Mouse (Mus musculus) natural killer cell, adult 2 months (primary cell): ENCODE measurements around the gene Nek9.
"Not testable (repeated sequence)": the region's sequence is repeated elsewhere in the genome, so short reads cannot be mapped to it uniquely, and the experiment has no call there.

Source experiments
- DNase-seq, 2 experiments: peaks; one replicate each; pipeline ENCODE4 v3.0.0; 2022; ENCODE audit warnings: low spot score in 2 of 2

Nek9 gene

DNA sequence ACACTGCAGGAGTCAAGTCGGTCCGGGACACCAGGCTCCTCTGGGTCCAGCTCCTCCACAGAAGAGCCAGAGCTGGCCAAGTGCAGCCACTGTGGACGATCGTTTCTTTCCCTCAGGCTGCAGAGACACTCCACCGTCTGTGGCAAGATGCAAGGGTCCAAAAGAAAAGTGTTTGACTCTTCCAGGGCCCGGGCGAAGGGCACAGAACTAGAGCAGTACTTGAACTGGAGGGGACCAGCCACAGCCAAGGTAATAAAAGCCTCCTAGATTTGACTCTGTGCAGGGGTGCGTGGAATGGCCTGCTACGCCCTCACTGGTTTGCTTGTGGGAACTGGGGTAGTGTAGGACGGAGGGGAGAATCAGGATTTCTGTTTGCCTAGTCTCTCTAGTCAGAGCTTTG lies 48.5 kb downstream of the Nek9 start:
- DNase-seq, result no peak

DNA sequence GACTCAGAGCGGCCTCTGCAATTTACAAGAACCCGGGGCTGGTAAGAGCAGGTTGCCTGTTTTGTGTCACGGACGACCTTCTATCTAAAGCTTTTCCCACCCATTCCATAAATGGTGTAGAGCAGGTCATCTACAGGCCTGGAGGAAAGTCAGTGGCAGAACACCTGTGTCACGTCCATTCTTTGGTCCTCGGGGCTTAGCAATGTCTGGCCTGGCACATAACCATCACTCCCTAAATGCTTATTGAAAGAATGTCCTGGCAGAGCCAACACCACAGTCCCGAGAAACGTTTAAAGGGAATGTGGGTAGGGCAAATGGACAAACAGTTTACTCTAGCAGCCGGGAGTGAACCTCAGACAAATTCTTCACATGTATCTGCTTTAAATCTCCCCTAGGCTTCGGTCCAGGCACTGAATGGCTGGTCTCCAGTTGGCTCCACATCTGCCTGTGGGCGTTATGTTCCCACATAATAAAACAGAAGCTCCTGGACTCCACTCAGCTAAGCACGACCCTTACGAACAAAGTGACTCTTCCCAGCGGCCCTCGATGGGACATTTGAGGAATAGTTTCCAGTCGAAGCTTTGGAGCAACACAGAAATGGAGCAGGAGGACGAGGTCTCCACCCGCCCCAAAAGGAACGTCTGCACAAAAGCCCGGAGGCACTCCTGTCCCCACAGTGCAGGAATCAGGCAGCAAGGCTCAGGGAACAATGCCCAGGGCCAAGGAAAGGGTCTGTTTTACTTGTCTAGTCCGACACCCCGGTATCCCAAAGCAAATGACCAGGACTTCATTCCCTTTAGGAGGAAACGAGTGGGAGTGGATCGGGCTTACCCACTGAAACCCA lies 49.8 kb downstream of the Nek9 start:
- no peak for DNase-seq

DNA sequence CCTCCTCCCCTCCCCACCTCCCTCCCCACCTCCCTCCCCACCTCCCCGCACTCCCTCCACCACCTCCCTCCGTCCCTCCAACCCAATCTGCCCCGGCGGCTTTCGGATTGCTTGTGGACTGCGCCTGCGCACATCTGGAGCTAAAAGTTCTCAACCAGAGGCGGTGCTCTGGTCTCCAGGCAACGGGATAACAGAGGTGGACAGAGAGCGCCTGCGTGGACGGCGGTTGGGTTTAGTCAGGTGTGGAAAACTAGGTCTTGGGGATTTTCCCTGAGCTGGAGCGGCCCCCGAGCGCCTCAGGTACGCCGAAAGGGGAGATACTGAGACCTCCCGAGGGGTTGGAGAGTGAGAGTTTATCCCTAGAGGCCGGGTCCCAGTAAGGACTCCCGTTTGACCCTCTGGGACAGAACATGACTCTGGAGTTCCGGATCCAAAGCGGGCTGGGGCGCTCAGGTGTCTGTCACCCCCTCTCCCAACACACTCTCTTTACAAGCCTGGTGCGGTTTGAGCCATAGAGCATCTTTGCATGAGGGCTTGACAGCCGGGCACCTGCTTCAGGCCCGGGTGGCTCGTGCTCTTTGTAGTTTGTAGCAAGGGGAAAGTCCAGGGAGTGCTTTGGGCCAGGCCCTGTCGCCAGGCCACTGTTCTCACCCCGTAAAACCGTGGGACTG lies 50.5 kb downstream of the Nek9 start, which contains the start of gene Zc2hc1c:
TSS of gene Zc2hc1c (plus strand) at position 106 of the 671 bp plus-strand sequence.
- DNase-seq, result peak; percentile 83 to 85

DNA sequence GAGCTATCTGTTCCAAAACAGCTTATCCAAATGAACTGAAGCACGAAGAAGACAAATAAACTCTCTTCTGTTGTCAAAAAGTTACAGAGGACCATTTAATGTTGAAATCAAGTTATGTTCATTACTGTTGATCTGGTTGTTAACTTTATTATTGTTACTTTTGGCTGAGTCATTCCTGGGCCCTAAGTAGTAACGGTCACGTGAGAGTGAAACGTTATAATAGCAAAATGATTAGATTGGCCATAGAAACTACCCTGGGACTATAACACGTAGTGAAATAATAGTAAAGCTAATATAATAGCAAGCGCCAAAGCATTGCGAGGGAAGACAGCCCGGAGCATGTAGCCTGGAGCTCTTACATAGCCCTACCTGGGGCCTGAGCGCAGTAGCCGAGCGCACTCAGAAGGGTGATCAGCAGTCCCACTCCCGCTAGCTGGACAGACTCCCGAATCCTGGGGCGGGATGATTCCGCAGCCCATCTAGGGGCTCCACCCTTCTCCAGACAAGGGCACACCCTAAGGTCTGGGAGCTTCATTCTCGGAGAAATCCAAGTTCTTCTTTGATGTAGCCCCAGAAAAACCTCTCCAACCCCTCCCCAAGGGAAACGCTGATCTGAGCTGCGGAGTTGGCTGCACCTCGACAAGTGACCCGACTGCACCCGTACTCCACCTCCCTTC lies 51.2 kb downstream of the Nek9 start, which contains the start of gene Acyp1:
TSS of gene Acyp1 (minus strand) at position 630 of the 677 bp plus-strand sequence.
- DNase-seq, result no peak

GRCm38 (mm10) chr12:85286941-85287340 lies 52.2 kb downstream of the Nek9 start:
- DNase-seq, result no peak

GRCm38 (mm10) chr12:85284996-85285395 lies 54.2 kb downstream of the Nek9 start:
- no peak for DNase-seq

GRCm38 (mm10) chr12:85284331-85284730 lies 54.8 kb downstream of the Nek9 start:
- DNase-seq, result no peak

GRCm38 (mm10) chr12:85281756-85282155 lies 57.4 kb downstream of the Nek9 start:
- DNase-seq, result not testable (repeated sequence)

GRCm38 (mm10) chr12:85280845-85281651 lies 58.1 kb downstream of the Nek9 start:
- DNase-seq, result no peak

DNA sequence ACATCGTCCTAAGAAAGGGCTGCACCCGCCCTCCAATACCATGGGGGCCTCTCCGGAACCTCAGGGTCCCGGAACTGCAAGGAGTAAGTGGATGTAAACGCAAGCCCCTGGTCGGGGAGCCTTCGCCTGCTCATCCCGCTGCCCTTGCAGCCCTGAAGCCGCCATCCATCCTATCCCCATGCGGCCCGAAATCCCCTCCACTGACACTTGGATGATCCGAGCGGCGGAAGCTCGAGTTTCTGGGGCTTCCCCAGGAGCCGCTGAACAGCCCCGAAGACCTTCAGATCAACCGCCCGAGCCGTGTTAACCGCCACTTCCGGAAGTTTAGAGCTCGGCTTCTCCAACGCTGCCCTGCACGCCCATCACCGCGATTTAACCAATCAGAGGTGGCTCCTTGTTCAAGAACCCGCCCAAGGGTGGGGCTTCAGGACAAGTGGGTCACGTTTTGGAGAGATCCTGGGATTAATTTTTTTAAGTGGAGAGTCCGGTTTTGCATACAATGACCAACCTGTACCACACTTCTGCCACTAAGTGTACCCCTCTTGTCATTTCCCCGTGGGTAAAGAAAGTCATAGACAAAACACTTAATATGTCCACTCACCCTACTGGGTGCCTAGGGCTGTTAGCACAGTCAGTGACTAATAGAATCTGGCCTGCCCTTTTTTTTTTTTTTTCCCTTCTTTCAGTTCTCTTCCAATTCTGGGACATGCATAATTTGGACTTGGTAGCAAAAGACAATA lies 58.9 kb downstream of the Nek9 start:
- DNase-seq, result peak; percentile 96 to 97

GRCm38 (mm10) chr12:85279396-85280080 lies 59.6 kb downstream of the Nek9 start:
- DNase-seq, result no peak

GRCm38 (mm10) chr12:85278919-85279318 lies 60.2 kb downstream of the Nek9 start:
- no peak for DNase-seq

- no peak for DNase-seq
Measured at GRCm38 (mm10) chr12:85276273-85276672, 62.9 kb downstream of the Nek9 start.

GRCm38 (mm10) chr12:85273508-85273907 lies 65.7 kb downstream of the Nek9 start:
- no peak for DNase-seq

GRCm38 (mm10) chr12:85271843-85272206 lies 67.3 kb downstream of the Nek9 start:
- no peak for DNase-seq

GRCm38 (mm10) chr12:85271132-85271842 lies 67.9 kb downstream of the Nek9 start:
- DNase-seq, result no peak

DNA sequence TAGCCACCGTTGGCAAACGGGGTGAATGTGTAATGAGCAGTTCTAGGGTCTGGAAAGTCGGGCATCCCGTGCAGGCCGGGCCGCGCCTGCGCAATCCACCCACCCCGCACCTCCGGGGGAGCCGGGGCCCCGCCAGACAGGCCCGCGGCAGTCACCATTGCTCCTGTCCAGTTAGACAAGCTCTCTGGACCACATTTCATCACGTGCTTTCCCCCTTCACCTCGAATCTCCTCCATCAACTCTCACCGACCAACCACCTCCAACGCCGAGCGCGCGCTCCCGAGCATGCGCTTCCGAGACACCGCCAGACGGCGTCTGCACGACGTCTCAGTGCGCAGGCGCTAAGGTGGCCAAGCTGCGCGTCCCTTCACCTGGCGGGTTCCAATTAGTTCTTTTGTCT lies 68.8 kb downstream of the Nek9 start, which contains the start of gene Mlh3:
TSS of gene Mlh3 (minus strand) at position 281 of the 400 bp plus-strand sequence.
- peak; percentile 85 for DNase-seq

DNA sequence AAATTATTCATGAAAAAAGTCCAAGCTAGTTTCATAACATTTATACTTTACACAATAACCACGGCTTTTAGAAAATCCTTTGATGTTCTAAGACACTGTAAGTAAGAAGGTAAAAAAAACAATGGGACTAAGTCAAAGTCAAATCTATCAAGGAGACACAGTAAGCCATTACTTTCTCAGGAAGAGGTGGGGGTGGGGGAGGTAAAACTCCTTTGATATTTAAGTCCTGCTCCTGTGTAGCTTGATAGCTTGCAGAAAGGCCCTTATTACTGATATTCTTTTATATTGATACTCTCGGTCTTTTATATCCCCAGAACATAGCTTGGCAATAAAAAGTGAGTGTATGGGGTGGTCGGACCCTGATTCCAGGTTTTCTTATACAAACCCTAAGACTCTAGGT lies 69.3 kb downstream of the Nek9 start:
- DNase-seq, result no peak

DNA sequence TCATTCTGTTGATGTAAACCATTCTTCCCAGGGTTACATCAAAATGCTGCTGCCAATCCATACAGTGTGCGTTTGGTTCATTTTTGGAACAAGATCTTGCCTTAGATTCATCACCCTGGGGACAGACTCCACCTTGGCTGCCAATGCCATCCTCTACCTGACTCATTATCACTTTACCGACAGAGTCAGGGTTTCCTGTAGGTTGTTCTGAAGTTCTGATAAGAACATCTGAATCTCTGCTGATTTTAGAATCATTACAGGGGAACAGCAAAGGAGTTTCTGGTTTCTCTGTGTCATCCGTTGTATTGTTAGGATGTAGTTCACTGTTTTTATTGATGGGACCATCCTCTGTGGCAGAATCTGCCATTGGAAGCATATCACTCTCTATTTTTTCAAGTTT lies 72.9 kb downstream of the Nek9 start:
- DNase-seq, result no peak

GRCm38 (mm10) chr12:85264940-85265339 lies 74.2 kb downstream of the Nek9 start:
- DNase-seq, result no peak
